17 mouse cellular contexts compared by ENCODE assay signal in genomic region chr5:53206575-53206974, GRCm38 (mm10).
"Had no signal": no experiment of that assay in that cellular context is flagged by ENCODE, and none has a peak within 500 bp of the region (broad histone marks: within the 10 kb centered on the region; RNA-seq: fewer than 3 reads in every experiment).

No protein-coding gene starts in this region.

- H3K9me3 ChIP-seq: limb, embryonic 12.5 days; limb, embryonic 15.5 days; liver, embryonic 13.5 days; midbrain, embryonic 12.5 days; midbrain, embryonic 15.5 days; neural tube, embryonic 12.5 days; neural tube, embryonic 15.5 days had no signal

- H3K9ac ChIP-seq: limb, embryonic 12.5 days; limb, embryonic 15.5 days; liver, embryonic 13.5 days; midbrain, embryonic 12.5 days; midbrain, embryonic 15.5 days; neural tube, embryonic 12.5 days; neural tube, embryonic 15.5 days had no signal

- DNase-seq: kidney, adult 11 months; kidney, adult 9 months; kidney, postnatal 14 days; kidney, postnatal 4 days; left cerebral cortex, postnatal 4 days; liver, embryonic 13.5 days; lung, adult 2 months; thymus, adult 2 months; thymus, postnatal 14 days; thymus, postnatal 4 days had no signal

- H3K36me3 ChIP-seq: limb, embryonic 12.5 days; limb, embryonic 15.5 days; liver, embryonic 13.5 days; midbrain, embryonic 12.5 days; midbrain, embryonic 15.5 days; neural tube, embryonic 12.5 days; neural tube, embryonic 15.5 days had no signal

- ATAC-seq: midbrain, embryonic 15.5 days had no signal

- H3K4me1 ChIP-seq: limb, embryonic 12.5 days; limb, embryonic 15.5 days; liver, embryonic 13.5 days; midbrain, embryonic 12.5 days; neural tube, embryonic 12.5 days had no signal

- H3K4me3 ChIP-seq: limb, embryonic 12.5 days; limb, embryonic 15.5 days; liver, embryonic 13.5 days; midbrain, embryonic 12.5 days; midbrain, embryonic 15.5 days; neural tube, embryonic 12.5 days; neural tube, embryonic 15.5 days had no signal

- H3K27ac ChIP-seq: limb, embryonic 12.5 days; limb, embryonic 15.5 days; liver, embryonic 13.5 days; macrophage; midbrain, embryonic 12.5 days; midbrain, embryonic 15.5 days; neural tube, embryonic 12.5 days; neural tube, embryonic 15.5 days had no signal

- H3K4me2 ChIP-seq: limb, embryonic 12.5 days; limb, embryonic 15.5 days; liver, embryonic 13.5 days; midbrain, embryonic 12.5 days; midbrain, embryonic 15.5 days; neural tube, embryonic 12.5 days; neural tube, embryonic 15.5 days had no signal
